Mouse (Mus musculus) monocyte, adult 5-6 weeks (primary cell): ENCODE measurements around the gene Zmiz1. TPM values are rescaled to one million over a fixed set of nuclear protein-coding genes. Genes with fewer than 3 reads are reported as not detected.

Experiments used
- ATAC-seq: fragments of 153-309, 156-312 bp; replicated peaks from 2 replicates; pipeline ENCODE4 v1.8.0; 2017; ENCODE audit warnings: mild to moderate bottlenecking; ENCODE audit not compliant: low TSS enrichment, insufficient number of reproducible peaks, severe bottlenecking, poor library complexity, low FRiP score
- total RNA-seq: library from RNA; stranded (forward); fragments of 200-1000, 200-491, 200-594 nt; gene quantifications from 3 replicates; pipeline ENCODE4 v1.2.3, GENCODE M21; 2017

The Zmiz1 gene
- total RNA-seq, 1 experiment from 2014 or later = 22.9 TPM

GRCm38 (mm10) chr14:25665314-25665970, 206.5 kb downstream of the Zmiz1 start:
- ATAC-seq = no peak

GRCm38 (mm10) chr14:25666668-25667376, 207.8 kb downstream of the Zmiz1 start:
- ATAC-seq = no peak

- ATAC-seq = no peak
These were observed 208.6 kb downstream of the Zmiz1 start for GRCm38 (mm10) chr14:25667587-25667986.

- ATAC-seq = no peak
These were observed 220.6 kb downstream of the Zmiz1 start for GRCm38 (mm10) chr14:25679625-25680024.

GRCm38 (mm10) chr14:25682020-25682419, 223.0 kb downstream of the Zmiz1 start:
- no peak for ATAC-seq

GRCm38 (mm10) chr14:25686216-25686945, 227.4 kb downstream of the Zmiz1 start:
- no peak for ATAC-seq

GRCm38 (mm10) chr14:25686983-25687901, 228.3 kb downstream of the Zmiz1 start:
- ATAC-seq = no peak

- no peak for ATAC-seq
These were observed 234.4 kb downstream of the Zmiz1 start for GRCm38 (mm10) chr14:25693271-25693887.

GRCm38 (mm10) chr14:25693888-25694568, 235.0 kb downstream of the Zmiz1 start, which contains the start of gene Ppif:
Ppif (plus strand) TSS chr14:25694154.
- ATAC-seq = peak; percentile 86

GRCm38 (mm10) chr14:25694569-25694897, 235.5 kb downstream of the Zmiz1 start:
- no peak for ATAC-seq

- no peak for ATAC-seq
These were observed 236.1 kb downstream of the Zmiz1 start for GRCm38 (mm10) chr14:25695059-25695458.

- ATAC-seq = no peak
These were observed 237.4 kb downstream of the Zmiz1 start for GRCm38 (mm10) chr14:25696356-25696755.

- ATAC-seq = no peak
These were observed 243.0 kb downstream of the Zmiz1 start for GRCm38 (mm10) chr14:25701986-25702385.

GRCm38 (mm10) chr14:25707691-25708181, 248.8 kb downstream of the Zmiz1 start:
- ATAC-seq = peak; percentile 52; the same call in 1 of the 2 replicates

- ATAC-seq = no peak
These were observed 249.5 kb downstream of the Zmiz1 start for GRCm38 (mm10) chr14:25708451-25708850.

- no peak for ATAC-seq
These were observed 249.9 kb downstream of the Zmiz1 start for GRCm38 (mm10) chr14:25708917-25709316.

GRCm38 (mm10) chr14:25710073-25710472, 251.1 kb downstream of the Zmiz1 start:
- no peak for ATAC-seq

- ATAC-seq = no peak
These were observed 251.7 kb downstream of the Zmiz1 start for GRCm38 (mm10) chr14:25710681-25711080.
